Mouse (Mus musculus) myocyte (in vitro differentiated cells): ENCODE data around the gene Ifitm7. TPM values are rescaled to one million over a fixed set of nuclear protein-coding genes. Genes with fewer than 3 reads are reported as not detected.
A peak's percentile ranks its signal among the peaks of the same experiment; 100 is the strongest.
"Not testable (repeated sequence)": the region's sequence is repeated elsewhere in the genome, so short reads cannot be mapped to it uniquely, and the experiment has no call there.

Experiments
- H3K27me3 ChIP-seq: one replicate; pipeline ENCODE4 v1.6.1; 2011; ENCODE audit not compliant: control insufficient read depth, insufficient read depth, insufficient read length
- H3K36me3 ChIP-seq: one replicate; pipeline ENCODE4 v1.6.1; 2011; ENCODE audit not compliant: control insufficient read depth, insufficient read depth
- H3K4me2 ChIP-seq: one replicate; pipeline ENCODE4 v1.6.1; 2011; ENCODE audit warnings: low read depth, control low read depth
- H3K4me3 ChIP-seq: one replicate; pipeline ENCODE4 v1.5.1; 2011; ENCODE audit warnings: mild to moderate bottlenecking, control low read depth, moderate library complexity
- H3K79me2 ChIP-seq: one replicate; pipeline ENCODE4 v1.6.1; 2011; ENCODE audit not compliant: control insufficient read depth, insufficient read depth
- H3ac ChIP-seq: one replicate; pipeline ENCODE4 v1.6.1; 2011; ENCODE audit not compliant: control insufficient read depth, insufficient read length
- CEBPB ChIP-seq: IDR thresholded peaks from 2 replicates; pipeline ENCODE4 v1.6.1; 2011; ENCODE audit warnings: mild to moderate bottlenecking, moderate library complexity; ENCODE audit not compliant: poor library complexity, insufficient read depth, severe bottlenecking
- E2F4 ChIP-seq: IDR thresholded peaks from one replicate; pipeline ENCODE4 v1.6.1; 2011; ENCODE audit warnings: mild to moderate bottlenecking, control low read depth, moderate library complexity; ENCODE audit not compliant: insufficient read depth
- MAX ChIP-seq: IDR thresholded peaks from one replicate; pipeline ENCODE4 v1.6.1; 2011; ENCODE audit warnings: low read depth, mild to moderate bottlenecking, control low read depth
- MYOD1 ChIP-seq, 3 experiments: IDR thresholded peaks; one replicate each; pipeline ENCODE4 v1.6.1; 2011; ENCODE audit warnings: control low read depth in 2 of 3, low read depth in 2 of 3, mild to moderate bottlenecking in 2 of 3, moderate library complexity in 1 of 3; ENCODE audit not compliant: insufficient read length in 2 of 3, control insufficient read depth in 1 of 3
- MYOG ChIP-seq, 3 experiments: IDR thresholded peaks; one replicate each; pipeline ENCODE4 v1.6.1; 2011; ENCODE audit warnings: control low read depth in 2 of 3, low read depth in 2 of 3, mild to moderate bottlenecking in 2 of 3; ENCODE audit not compliant: insufficient read length in 2 of 3, control insufficient read depth in 1 of 3, insufficient read depth in 1 of 3
- POLR2A ChIP-seq: IDR thresholded peaks from one replicate; pipeline ENCODE4 v1.6.1; 2011; ENCODE audit warnings: low read depth, mild to moderate bottlenecking, control low read depth, moderate library complexity; ENCODE audit not compliant: insufficient read length
- POLR2AphosphoS2 ChIP-seq: IDR thresholded peaks from one replicate; pipeline ENCODE4 v1.6.1; 2011; ENCODE audit warnings: low read depth, control low read depth; ENCODE audit not compliant: insufficient read length
- REST ChIP-seq: IDR thresholded peaks from one replicate; pipeline ENCODE4 v1.6.1; 2011; ENCODE audit warnings: mild to moderate bottlenecking, control low read depth, moderate library complexity; ENCODE audit not compliant: insufficient read depth, insufficient read length
- SRF ChIP-seq: IDR thresholded peaks from one replicate; pipeline ENCODE4 v1.6.1; 2011; ENCODE audit warnings: low read depth; ENCODE audit not compliant: control insufficient read depth, insufficient read length
- TCF12 ChIP-seq: IDR thresholded peaks from one replicate; pipeline ENCODE4 v1.6.1; 2011; ENCODE audit warnings: mild to moderate bottlenecking, control low read depth; ENCODE audit not compliant: poor library complexity, insufficient read depth, severe bottlenecking
- TCF3 ChIP-seq: IDR thresholded peaks from one replicate; pipeline ENCODE4 v1.6.1; 2011; ENCODE audit warnings: low read depth, control low read depth; ENCODE audit not compliant: insufficient read length
- USF1 ChIP-seq: IDR thresholded peaks from one replicate; pipeline ENCODE4 v1.6.1; 2011; ENCODE audit warnings: low read depth, mild to moderate bottlenecking, control low read depth, moderate library complexity
- polyA plus RNA-seq: library from polyadenylated mRNA; unstranded; fragments of >200 nt; fragmentation: generic; extraction: Trizol; gene quantifications from one replicate; pipeline ENCODE4 v1.2.1, GENCODE M21; 2012; ENCODE audit warnings: missing spikeins

Ifitm7 gene
- polyA plus RNA-seq, 1 experiment = not detected

DNA sequence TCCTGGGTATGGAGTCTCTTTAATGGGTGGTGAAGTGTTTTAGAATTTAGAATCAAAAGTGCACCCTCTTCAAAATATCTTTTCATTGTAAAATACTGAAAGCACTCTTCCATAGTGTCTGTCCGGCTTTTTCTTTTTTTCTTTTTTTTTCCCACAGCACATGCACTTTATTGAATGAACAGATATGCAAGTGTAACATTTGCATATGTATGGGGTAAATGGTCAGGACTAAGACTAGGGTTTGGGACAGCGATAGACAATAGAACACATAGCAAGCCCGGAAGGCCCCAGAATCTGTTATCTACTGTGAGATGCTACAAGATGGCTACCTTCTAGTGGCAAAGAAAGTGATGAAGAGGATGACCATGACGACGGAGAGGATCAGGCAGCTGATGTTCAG is 3.5 kb downstream of the Ifitm7 start:
- TF ChIP-seq USF1 (no peak), E2F4 (no peak), MYOD1 (IDR thresholded peaks at IDR 0.05; ENCODE audit: control insufficient read depth in 1 of 3, insufficient read length in 2 of 3, low read depth in 2 of 3) (no peak), POLR2A (no peak), SRF (no peak), MYOG (IDR thresholded peaks at IDR 0.05; ENCODE audit: control insufficient read depth in 1 of 3, insufficient read depth in 1 of 3, insufficient read length in 2 of 3, low read depth in 2 of 3) (no peak), POLR2AphosphoS2 (no peak), REST (no peak), TCF3 (no peak), CEBPB (no peak), MAX (no peak), TCF12 (no peak)
- H3ac ChIP-seq = no peak overlapping the region
- H3K27me3 ChIP-seq = no peaks in the 10 kb centered on the region
- H3K36me3 ChIP-seq = no peaks in the 10 kb centered on the region
- H3K4me3 ChIP-seq = no peak overlapping the region
- H3K4me2 ChIP-seq = no peak overlapping the region
- no peaks in the 10 kb centered on the region for H3K79me2 ChIP-seq

DNA sequence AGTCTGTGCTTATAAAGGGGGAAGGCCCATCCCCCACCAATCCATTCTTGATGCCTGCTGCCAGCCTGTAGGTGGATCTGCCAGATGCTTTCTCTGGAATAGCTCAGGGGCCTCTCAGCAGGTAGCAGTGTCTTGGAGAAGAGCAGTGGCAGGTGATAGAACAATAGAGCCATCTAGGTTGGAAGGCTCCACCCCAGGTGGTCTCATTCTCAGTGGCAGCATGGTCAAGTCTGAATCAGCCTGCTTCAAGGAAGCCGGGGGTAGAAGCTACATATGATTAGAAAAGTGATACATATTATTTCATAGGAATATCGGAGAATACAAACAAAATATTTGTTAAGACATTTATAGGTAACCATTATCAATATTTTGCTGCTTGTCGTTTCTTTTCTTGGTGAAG is 5.0 kb downstream of the Ifitm7 start:
- not testable (repeated sequence) for H3K27me3 ChIP-seq, H3ac ChIP-seq, H3K36me3 ChIP-seq, H3K4me3 ChIP-seq, H3K4me2 ChIP-seq, H3K79me2 ChIP-seq

GRCm38 (mm10) chr16:13977026-13977425 is 9.7 kb downstream of the Ifitm7 start:
- not testable (repeated sequence) for H3K36me3 ChIP-seq, H3K27me3 ChIP-seq, H3ac ChIP-seq, H3K79me2 ChIP-seq, H3K4me2 ChIP-seq, H3K4me3 ChIP-seq

DNA sequence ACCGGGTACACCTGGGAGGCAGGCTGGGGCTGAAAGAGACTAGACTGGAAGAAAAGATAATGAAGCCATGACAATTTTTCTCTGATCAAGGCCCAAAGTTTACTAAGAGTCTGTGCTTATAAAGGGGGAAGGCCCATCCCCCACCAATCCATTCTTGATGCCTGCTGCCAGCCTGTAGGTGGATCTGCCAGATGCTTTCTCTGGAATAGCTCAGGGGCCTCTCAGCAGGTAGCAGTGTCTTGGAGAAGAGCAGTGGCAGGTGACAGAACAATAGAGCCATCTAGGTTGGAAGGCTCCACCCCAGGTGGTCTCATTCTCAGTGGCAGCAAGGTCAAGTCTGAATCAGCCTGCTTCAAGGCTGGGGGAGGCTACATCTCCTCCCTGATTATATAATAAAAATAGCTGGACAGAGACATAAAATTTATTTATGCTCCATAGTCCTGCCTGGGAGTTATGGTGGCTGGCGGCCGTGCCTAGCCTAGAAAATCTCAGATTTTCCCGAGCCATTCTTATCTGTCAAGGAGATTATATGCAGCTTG is 10.3 kb downstream of the Ifitm7 start:
- H3K79me2 ChIP-seq, H3K4me3 ChIP-seq, H3K36me3 ChIP-seq, H3K27me3 ChIP-seq, H3ac ChIP-seq, H3K4me2 ChIP-seq: not testable (repeated sequence)

GRCm38 (mm10) chr16:13972051-13972450 is 14.6 kb downstream of the Ifitm7 start:
- no peaks in the 10 kb centered on the region for H3K79me2 ChIP-seq
- H3K4me2 ChIP-seq = no peak overlapping the region
- no peak for TF ChIP-seq TCF3
- TF ChIP-seq SRF = no peak
- TF ChIP-seq CEBPB = no peak
- TF ChIP-seq REST = no peak
- TF ChIP-seq E2F4 = no peak
- TF ChIP-seq TCF12 = no peak
- no peak for TF ChIP-seq MAX
- TF ChIP-seq POLR2A = no peak
- TF ChIP-seq USF1 = no peak
- no peaks in the 10 kb centered on the region for H3K36me3 ChIP-seq
- no peak overlapping the region for H3ac ChIP-seq
- H3K27me3 ChIP-seq = no peaks in the 10 kb centered on the region
- H3K4me3 ChIP-seq = no peak overlapping the region

DNA sequence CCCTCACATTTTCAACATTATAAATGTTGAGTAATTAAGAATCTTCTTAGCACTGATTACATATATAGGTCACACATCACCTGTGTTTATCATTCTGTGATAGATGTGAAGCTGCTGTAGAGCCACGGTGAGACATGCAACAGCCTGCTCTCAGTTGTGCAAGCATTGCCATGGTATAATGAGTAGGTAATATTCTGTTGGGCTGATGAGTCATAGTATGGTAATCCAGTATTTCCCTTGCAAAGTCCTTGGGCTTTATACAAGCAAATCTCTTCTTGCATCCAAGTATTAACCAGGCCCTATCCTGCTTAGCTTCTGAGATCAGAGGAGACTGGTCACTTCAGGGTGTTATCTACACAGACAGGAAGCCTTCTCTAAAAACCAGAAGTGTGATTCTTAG is 17.6 kb downstream of the Ifitm7 start:
- H3K27me3 ChIP-seq = no peaks in the 10 kb centered on the region
- H3K4me3 ChIP-seq = no peak overlapping the region
- no peaks in the 10 kb centered on the region for H3K36me3 ChIP-seq
- H3K4me2 ChIP-seq = no peak overlapping the region
- no peak overlapping the region for H3ac ChIP-seq
- TF ChIP-seq CEBPB (0 out of 2 replicates have a peak, but pooled peaks have one; percentile 21), MYOG (IDR thresholded peaks at IDR 0.05; ENCODE audit: control insufficient read depth in 1 of 3, insufficient read depth in 1 of 3, insufficient read length in 2 of 3, low read depth in 2 of 3) (no peak)
- no peaks in the 10 kb centered on the region for H3K79me2 ChIP-seq

GRCm38 (mm10) chr16:13962053-13962452 is 24.6 kb downstream of the Ifitm7 start:
- TF ChIP-seq MYOD1 (IDR thresholded peaks at IDR 0.05; ENCODE audit: control insufficient read depth in 1 of 3, insufficient read length in 2 of 3, low read depth in 2 of 3) (no peak), TCF3 (no peak)
- Histone ChIP-seq H3K36me3 (no peaks in the 10 kb centered on the region), H3ac (no peak overlapping the region), H3K27me3 (no peaks in the 10 kb centered on the region), H3K4me2 (no peak overlapping the region), H3K4me3 (no peak overlapping the region), H3K79me2 (no peaks in the 10 kb centered on the region)
